Mouse (Mus musculus) kidney, adult 2 months (tissue): ENCODE results near the gene Gan. TPM values are rescaled to one million over a fixed set of nuclear protein-coding genes. Genes with fewer than 3 reads are reported as not detected.

Source experiments
- DNase-seq: peaks from one replicate; pipeline ENCODE4 v3.0.0; 2021
- H3K27ac ChIP-seq: fragments of 200-500 bp; 2 replicates; pipeline ENCODE4 v1.5.1; 2012; ENCODE audit warnings: low read depth, low read length, control low read depth, inconsistent platforms; ENCODE audit not compliant: insufficient read depth
- H3K27me3 ChIP-seq: fragments of 200-500 bp; replicated peaks from 2 replicates; pipeline ENCODE4 v1.6.1; 2012; ENCODE audit warnings: mild to moderate bottlenecking, moderate library complexity, low read length, inconsistent platforms; ENCODE audit not compliant: control insufficient read depth, insufficient read depth
- H3K36me3 ChIP-seq: fragments of 200-500 bp; 2 replicates; pipeline ENCODE4 v1.6.1; 2012; ENCODE audit warnings: mild to moderate bottlenecking, moderate library complexity, low read length, inconsistent platforms; ENCODE audit not compliant: control insufficient read depth, insufficient read depth
- H3K4me1 ChIP-seq: fragments of 200-500 bp; 2 replicates; pipeline ENCODE4 v1.6.1; 2011; ENCODE audit warnings: low read length; ENCODE audit not compliant: control insufficient read depth, insufficient read depth
- H3K4me3 ChIP-seq: fragments of 200-500 bp; 2 replicates; pipeline ENCODE4 v1.5.1; 2011; ENCODE audit warnings: mild to moderate bottlenecking, low read depth, low read length, control low read depth; ENCODE audit not compliant: insufficient read depth
- CTCF ChIP-seq: fragments of 200-500 bp; conservative IDR thresholded peaks from 2 replicates; pipeline ENCODE4 v1.5.1; 2011; ENCODE audit warnings: low read depth, mild to moderate bottlenecking, control low read depth, low read length, moderate library complexity, mixed read lengths; ENCODE audit not compliant: insufficient read depth, insufficient read length
- POLR2A ChIP-seq: fragments of 200-500 bp; IDR thresholded peaks from one replicate; pipeline ENCODE4 v1.6.1; 2011; ENCODE audit warnings: low read depth, low read length, control low read depth
- WGBS: fragments of 180-500 bp; shearing (Covaris S2); methylation state at CpG from one replicate; pipeline ENCODE4 v1.1.7; 2018; 5-methylcytosine and 5-hydroxymethylcytosine counted together
- polyA plus RNA-seq: library from polyadenylated mRNA; depleted of rRNA; stranded (reverse); fragments of >200 nt; gene quantifications from 2 replicates; pipeline ENCODE4 v1.2.3, GENCODE M21; 2012

Gan gene
- polyA plus RNA-seq, 1 experiment: 3.1 TPM

- peak; percentile 14 for DNase-seq
- WGBS: 81% methylated on average over 9 of the region's 9 CpGs
- Histone ChIP-seq H3K36me3 (no peaks in the 10 kb centered on the region), H3K4me3 (no peak overlapping the region), H3K4me1 (no peaks in the 10 kb centered on the region; the same call in 1 of the 2 replicates), H3K27me3 (no peaks in the 10 kb centered on the region), H3K27ac (no peak overlapping the region)
- no peak for TF ChIP-seq POLR2A
- TF ChIP-seq CTCF: no peak
Observed at GRCm38 (mm10) chr8:117168378-117168777, 10.4 kb downstream of the Gan start.

- TF ChIP-seq POLR2A (no peak), CTCF (no peak)
- H3K27ac ChIP-seq: no peak overlapping the region
- 66% methylated on average over 3 of the region's 3 CpGs for WGBS
- peak; percentile 39 for DNase-seq
- H3K4me1 ChIP-seq: no peaks in the 10 kb centered on the region; the same call in 1 of the 2 replicates
- no peaks in the 10 kb centered on the region for H3K36me3 ChIP-seq
- H3K4me3 ChIP-seq: no peak overlapping the region
- H3K27me3 ChIP-seq: no peaks in the 10 kb centered on the region
Observed at GRCm38 (mm10) chr8:117171826-117172225, 13.9 kb downstream of the Gan start.

GRCm38 (mm10) chr8:117172904-117173303 lies 15.0 kb downstream of the Gan start:
- TF ChIP-seq POLR2A (no peak), CTCF (no peak)
- DNase-seq: peak; percentile 62
- Histone ChIP-seq H3K27ac (no peak overlapping the region), H3K27me3 (no peaks in the 10 kb centered on the region), H3K4me3 (no peak overlapping the region), H3K36me3 (no peaks in the 10 kb centered on the region), H3K4me1 (no peaks in the 10 kb centered on the region; the same call in 1 of the 2 replicates)
- 23% methylated on average over 7 of the region's 7 CpGs for WGBS

- TF ChIP-seq POLR2A: no peak
- TF ChIP-seq CTCF: no peak
- H3K27ac ChIP-seq: no peak overlapping the region
- no peaks in the 10 kb centered on the region for H3K36me3 ChIP-seq
- 74% methylated on average over 3 of the region's 3 CpGs for WGBS
- H3K4me3 ChIP-seq: no peak overlapping the region
- DNase-seq: no peak
- no peaks in the 10 kb centered on the region; the same call in 1 of the 2 replicates for H3K4me1 ChIP-seq
- H3K27me3 ChIP-seq: no peaks in the 10 kb centered on the region
Observed at GRCm38 (mm10) chr8:117173690-117174089, 15.8 kb downstream of the Gan start.

GRCm38 (mm10) chr8:117174536-117174935 lies 16.6 kb downstream of the Gan start:
- H3K36me3 ChIP-seq: no peaks in the 10 kb centered on the region
- no peak for DNase-seq
- WGBS: 91% methylated on average over 5 of the region's 5 CpGs
- TF ChIP-seq CTCF (no peak), POLR2A (no peak)
- no peak overlapping the region for H3K4me3 ChIP-seq
- H3K4me1 ChIP-seq: no peaks in the 10 kb centered on the region; the same call in 1 of the 2 replicates
- H3K27ac ChIP-seq: no peak overlapping the region
- H3K27me3 ChIP-seq: no peaks in the 10 kb centered on the region

- WGBS: 46% methylated on average over 5 of the region's 5 CpGs
- no peak for DNase-seq
- TF ChIP-seq CTCF (no peak), POLR2A (no peak)
- no peaks in the 10 kb centered on the region; the same call in 1 of the 2 replicates for H3K4me1 ChIP-seq
- H3K4me3 ChIP-seq: no peak overlapping the region
- no peak overlapping the region for H3K27ac ChIP-seq
- no peaks in the 10 kb centered on the region for H3K27me3 ChIP-seq
- no peaks in the 10 kb centered on the region for H3K36me3 ChIP-seq
Observed at GRCm38 (mm10) chr8:117176308-117176707, 18.4 kb downstream of the Gan start.

- Histone ChIP-seq H3K4me1 (no peaks in the 10 kb centered on the region), H3K36me3 (no peaks in the 10 kb centered on the region), H3K27me3 (no peaks in the 10 kb centered on the region), H3K4me3 (no peak overlapping the region), H3K27ac (no peak overlapping the region; the same call in 1 of the 2 replicates)
- 73% methylated on average over 7 of the region's 7 CpGs for WGBS
- peak; percentile 16 for DNase-seq
- TF ChIP-seq CTCF (no peak), POLR2A (no peak)
Observed at GRCm38 (mm10) chr8:117177236-117177635, 19.3 kb downstream of the Gan start.
